Mouse (Mus musculus): ENCODE results near the gene Nxf2. TPM values are rescaled to one million over a fixed set of nuclear protein-coding genes. Genes with fewer than 3 reads are reported as not detected.

Gene Nxf2
- 0.25 and 0.33 TPM in 2 replicates for polyA plus RNA-seq (2015; fragmentation: Nextera tagmentation; extraction: Ambion mirVana)

- DNase-seq (ENCODE audit: low spot score) (no peak), ATAC-seq (replicated peaks; ENCODE audit: low FRiP score, low read depth) (no peak)
- no peak for TF ChIP-seq CTCF (IDR thresholded peaks at IDR 0.05; ENCODE audit: low read depth)
- Histone ChIP-seq H3K27me3 (ENCODE audit: insufficient read depth, low read length) (no peaks in the 10 kb centered on the region), H3K36me3 (ENCODE audit: insufficient read depth, low read length) (no peaks in the 10 kb centered on the region), H3K4me3 (replicated peaks; ENCODE audit: low read depth, low read length) (no peak within 1 kb of the TSS), H3K9ac (ENCODE audit: low read depth, low read length) (no peak within 1 kb of the TSS), H3K4me2 (ENCODE audit: low read length) (peak within 1 kb of the TSS; percentile 39), H3K9me3 (replicated peaks; ENCODE audit: low read length) (no peaks in the 10 kb centered on the region), H3K27ac (no peak within 1 kb of the TSS), H3K4me1 (replicated peaks; ENCODE audit: insufficient read depth, low read length) (no peaks in the 10 kb centered on the region)
- WGBS: 89% methylated on average over 19 of the region's 19 CpGs
These were observed at the start of gene Nxf2 for GRCm38 (mm10) chrX:134964546-134964945. Nxf2 (minus strand) TSS chrX:134964754.

DNA sequence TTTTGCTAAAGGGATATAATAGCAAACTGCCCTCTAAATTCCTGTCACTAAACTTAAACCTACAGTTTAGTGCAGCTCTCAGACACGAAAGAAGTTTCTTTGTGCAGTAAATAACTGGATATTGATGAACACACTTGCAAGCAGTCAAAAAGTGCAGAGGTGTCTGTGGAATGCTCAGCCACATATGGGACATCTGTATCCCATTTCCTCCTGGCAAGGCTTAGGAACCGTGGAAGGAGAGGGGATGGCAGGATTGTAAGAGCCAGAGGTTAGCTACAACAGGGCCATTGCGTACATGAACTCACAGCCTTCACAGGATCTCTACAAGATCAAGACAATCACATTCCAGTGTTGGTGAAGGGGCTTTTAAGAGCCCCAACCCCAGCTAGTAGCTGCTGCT is 46.8 kb upstream of the Nxf2 start:
- H3K4me1 ChIP-seq (replicated peaks; ENCODE audit: insufficient read depth, low read length): no peaks in the 10 kb centered on the region
- no peak for TF ChIP-seq CTCF (IDR thresholded peaks at IDR 0.05; ENCODE audit: low read depth)
- no peak overlapping the region for H3K27ac ChIP-seq
- no peak overlapping the region for H3K9ac ChIP-seq (ENCODE audit: low read depth, low read length)
- ATAC-seq (replicated peaks; ENCODE audit: low FRiP score, low read depth) (no peak), DNase-seq (ENCODE audit: low spot score) (no peak)
- no peak overlapping the region for H3K4me3 ChIP-seq (replicated peaks; ENCODE audit: low read depth, low read length)
- no peaks in the 10 kb centered on the region for H3K27me3 ChIP-seq (ENCODE audit: insufficient read depth, low read length)
- no peaks in the 10 kb centered on the region for H3K9me3 ChIP-seq (replicated peaks; ENCODE audit: low read length)
- H3K4me2 ChIP-seq (ENCODE audit: low read length): no peak overlapping the region
- no peaks in the 10 kb centered on the region for H3K36me3 ChIP-seq (ENCODE audit: insufficient read depth, low read length)
- 37% methylated on average over 3 of the region's 3 CpGs for WGBS

GRCm38 (mm10) chrX:135009471-135009815 is 44.9 kb upstream of the Nxf2 start:
- Histone ChIP-seq H3K4me3 (replicated peaks; ENCODE audit: low read depth, low read length) (peak overlapping the region; percentile 65), H3K9me3 (replicated peaks; ENCODE audit: low read length) (no peaks in the 10 kb centered on the region), H3K9ac (ENCODE audit: low read depth, low read length) (no peak overlapping the region), H3K36me3 (ENCODE audit: insufficient read depth, low read length) (no peaks in the 10 kb centered on the region), H3K27ac (no peak overlapping the region), H3K4me1 (replicated peaks; ENCODE audit: insufficient read depth, low read length) (no peaks in the 10 kb centered on the region), H3K4me2 (ENCODE audit: low read length) (peak overlapping the region; percentile 40), H3K27me3 (ENCODE audit: insufficient read depth, low read length) (no peaks in the 10 kb centered on the region)
- no peak for DNase-seq (ENCODE audit: low spot score)
- TF ChIP-seq CTCF (IDR thresholded peaks at IDR 0.05; ENCODE audit: low read depth): no peak
- WGBS: 32% methylated on average over 6 of the region's 6 CpGs
- 0 out of 2 replicates have a peak, but pooled peaks have one; percentile 3 for ATAC-seq (replicated peaks; ENCODE audit: low FRiP score, low read depth)

- 20% methylated on average over 57 of the region's 65 CpGs for WGBS
- peak within 1 kb of the TSS; percentile 65 for H3K4me3 ChIP-seq (replicated peaks; ENCODE audit: low read depth, low read length)
- no peak for TF ChIP-seq CTCF (IDR thresholded peaks at IDR 0.05; ENCODE audit: low read depth)
- no peaks in the 10 kb centered on the region for H3K27me3 ChIP-seq (ENCODE audit: insufficient read depth, low read length)
- ATAC-seq (replicated peaks; ENCODE audit: low FRiP score, low read depth) (peak; percentile 100), DNase-seq (ENCODE audit: low spot score) (peak; percentile 95)
- no peaks in the 10 kb centered on the region for H3K36me3 ChIP-seq (ENCODE audit: insufficient read depth, low read length)
- peak within 1 kb of the TSS; percentile 93 for H3K27ac ChIP-seq
- H3K9me3 ChIP-seq (replicated peaks; ENCODE audit: low read length): no peaks in the 10 kb centered on the region
- H3K9ac ChIP-seq (ENCODE audit: low read depth, low read length): peak within 1 kb of the TSS; percentile 83
- no peaks in the 10 kb centered on the region for H3K4me1 ChIP-seq (replicated peaks; ENCODE audit: insufficient read depth, low read length)
- H3K4me2 ChIP-seq (ENCODE audit: low read length): peak within 1 kb of the TSS; percentile 46
These were observed 44.3 kb upstream of the Nxf2 start, which contains the start of gene Zmat1 for GRCm38 (mm10) chrX:135008720-135009470. Zmat1 (minus strand) TSS chrX:135009209.

- DNase-seq (ENCODE audit: low spot score): peak; percentile 3
- Histone ChIP-seq H3K27ac (no peak overlapping the region), H3K4me1 (replicated peaks; ENCODE audit: insufficient read depth, low read length) (no peaks in the 10 kb centered on the region), H3K4me3 (replicated peaks; ENCODE audit: low read depth, low read length) (peak overlapping the region; percentile 65), H3K9me3 (replicated peaks; ENCODE audit: low read length) (no peaks in the 10 kb centered on the region), H3K9ac (ENCODE audit: low read depth, low read length) (no peak overlapping the region), H3K27me3 (ENCODE audit: insufficient read depth, low read length) (no peaks in the 10 kb centered on the region), H3K36me3 (ENCODE audit: insufficient read depth, low read length) (no peaks in the 10 kb centered on the region), H3K4me2 (ENCODE audit: low read length) (peak overlapping the region; percentile 46)
- no peak for ATAC-seq (replicated peaks; ENCODE audit: low FRiP score, low read depth)
- 42% methylated on average over 5 of the region's 5 CpGs for WGBS
- no peak for TF ChIP-seq CTCF (IDR thresholded peaks at IDR 0.05; ENCODE audit: low read depth)
These were observed 43.5 kb upstream of the Nxf2 start for GRCm38 (mm10) chrX:135008021-135008420.

GRCm38 (mm10) chrX:134963305-134964094 is 1.1 kb downstream of the Nxf2 start:
- H3K9me3 ChIP-seq (replicated peaks; ENCODE audit: low read length): no peaks in the 10 kb centered on the region
- H3K27ac ChIP-seq: no peak overlapping the region
- no peak overlapping the region for H3K9ac ChIP-seq (ENCODE audit: low read depth, low read length)
- peak; percentile 76 for DNase-seq (ENCODE audit: low spot score)
- no peaks in the 10 kb centered on the region for H3K4me1 ChIP-seq (replicated peaks; ENCODE audit: insufficient read depth, low read length)
- TF ChIP-seq CTCF (IDR thresholded peaks at IDR 0.05; ENCODE audit: low read depth): no peak
- H3K27me3 ChIP-seq (ENCODE audit: insufficient read depth, low read length): no peaks in the 10 kb centered on the region
- peak overlapping the region; percentile 39 for H3K4me2 ChIP-seq (ENCODE audit: low read length)
- no peak overlapping the region for H3K4me3 ChIP-seq (replicated peaks; ENCODE audit: low read depth, low read length)
- H3K36me3 ChIP-seq (ENCODE audit: insufficient read depth, low read length): no peaks in the 10 kb centered on the region
- ATAC-seq (replicated peaks; ENCODE audit: low FRiP score, low read depth): peak; percentile 94
- WGBS: 54% methylated on average over 52 of the region's 53 CpGs

Data from kidney, postnatal 0 days (tissue).